Mouse (Mus musculus) cortical plate, adult 2 months (tissue): ENCODE measurements around the gene Tmem107.

ENCODE experiments used
- CTCF ChIP-seq: fragments of 200-500 bp; IDR thresholded peaks from 2 replicates; pipeline ENCODE4 v1.5.1; 2011; ENCODE audit warnings: mild to moderate bottlenecking, control low read depth, low read length; ENCODE audit not compliant: insufficient read depth; ENCODE audit errors: extremely low read depth
- POLR2A ChIP-seq: fragments of 200-500 bp; IDR thresholded peaks from 2 replicates; pipeline ENCODE4 v1.6.1; 2011; ENCODE audit warnings: mild to moderate bottlenecking, low read length, control low read depth; ENCODE audit not compliant: insufficient read depth; ENCODE audit errors: extremely low read depth

GRCm38 (mm10) chr11:69065394-69065925, 5.1 kb upstream of the Tmem107 start:
- no peak for TF ChIP-seq POLR2A
- TF ChIP-seq CTCF = no peak
